Mouse (Mus musculus) midbrain, embryonic 16.5 days (tissue): ENCODE measurements around the gene Ppara. TPM values are rescaled to one million over a fixed set of nuclear protein-coding genes. Genes with fewer than 3 reads are reported as not detected.

ENCODE experiments used
- ATAC-seq: fragments of 200-750 bp; cut with Nextera tagmentation; 2 replicates; pipeline ENCODE4 v1.8.0; 2017; ENCODE audit warnings: moderate TSS enrichment
- H3K27ac ChIP-seq: fragments of 300-500 bp; sonication (generic); 2 replicates; pipeline ENCODE4 v1.5.1; 2014; ENCODE audit warnings: mild to moderate bottlenecking, low read length, mixed read lengths
- H3K27me3 ChIP-seq: fragments of 300-500 bp; sonication (generic); 2 replicates; pipeline ENCODE4 v1.6.1; 2014; ENCODE audit warnings: low read depth, low read length, mixed read lengths; ENCODE audit not compliant: control insufficient read depth, insufficient read depth
- H3K36me3 ChIP-seq: fragments of 300-500 bp; sonication (generic); 2 replicates; pipeline ENCODE4 v1.6.1; 2014; ENCODE audit warnings: mild to moderate bottlenecking, low read length, moderate library complexity, mixed read lengths; ENCODE audit not compliant: control insufficient read depth, insufficient read depth
- H3K4me1 ChIP-seq: fragments of 300-500 bp; sonication (generic); 2 replicates; pipeline ENCODE4 v1.6.1; 2014; ENCODE audit warnings: mild to moderate bottlenecking, low read length, mixed read lengths; ENCODE audit not compliant: control insufficient read depth, insufficient read depth
- H3K4me2 ChIP-seq: fragments of 300-500 bp; sonication (generic); 2 replicates; pipeline ENCODE4 v1.6.1; 2014; ENCODE audit warnings: mild to moderate bottlenecking, low read length, mixed read lengths
- H3K4me3 ChIP-seq: fragments of 300-500 bp; sonication (generic); 2 replicates; pipeline ENCODE4 v1.5.1; 2014; ENCODE audit warnings: low read depth, mild to moderate bottlenecking, low read length, moderate library complexity, mixed read lengths
- H3K9ac ChIP-seq: fragments of 300-500 bp; sonication (generic); 2 replicates; pipeline ENCODE4 v1.6.1; 2014; ENCODE audit warnings: low read depth, low read length, mixed read lengths
- H3K9me3 ChIP-seq: fragments of 300-500 bp; sonication (generic); replicated peaks from 2 replicates; pipeline ENCODE4 v1.6.1; 2014; ENCODE audit warnings: mild to moderate bottlenecking, low read length, mixed read lengths; ENCODE audit not compliant: control insufficient read depth, poor library complexity, severe bottlenecking
- WGBS: fragments of 180-500 bp; shearing (Covaris S2); extraction: QIAGEN DNeasy Blood & Tissue Kit; methylation state at CpG from one replicate; pipeline ENCODE4 v1.1.7; 2014; 5-methylcytosine and 5-hydroxymethylcytosine counted together
- polyA plus RNA-seq: library from polyadenylated mRNA; unstranded; fragments of >200 nt; fragmentation: Nextera tagmentation; extraction: Ambion mirVana; gene quantifications from 2 replicates; pipeline ENCODE4 v1.2.1, GENCODE M21; 2015

Gene Ppara
- polyA plus RNA-seq, 1 experiment from 2014 or later = 1.5 TPM

GRCm38 (mm10) chr15:85694379-85694778 lies 40.4 kb upstream of the Ppara start:
- Histone ChIP-seq H3K4me1 (no peaks in the 10 kb centered on the region), H3K4me3 (no peak overlapping the region), H3K36me3 (peaks cover 36% of the 10 kb centered on the region), H3K27ac (no peak overlapping the region), H3K27me3 (no peaks in the 10 kb centered on the region), H3K9me3 (no peaks in the 10 kb centered on the region), H3K9ac (no peak overlapping the region), H3K4me2 (no peak overlapping the region)
- ATAC-seq = no peak
- WGBS = 86% methylated on average over 1 of the region's 1 CpGs

GRCm38 (mm10) chr15:85695304-85695703 lies 39.5 kb upstream of the Ppara start:
- no peak overlapping the region for H3K4me3 ChIP-seq
- WGBS = 93% methylated on average over 4 of the region's 4 CpGs
- no peak overlapping the region for H3K9ac ChIP-seq
- no peaks in the 10 kb centered on the region for H3K4me1 ChIP-seq
- H3K4me2 ChIP-seq = no peak overlapping the region
- no peak overlapping the region for H3K27ac ChIP-seq
- peaks cover 39% of the 10 kb centered on the region for H3K36me3 ChIP-seq
- H3K27me3 ChIP-seq = no peaks in the 10 kb centered on the region
- ATAC-seq = no peak
- H3K9me3 ChIP-seq = no peaks in the 10 kb centered on the region

GRCm38 (mm10) chr15:85698345-85699034 lies 36.3 kb upstream of the Ppara start:
- H3K27me3 ChIP-seq = no peaks in the 10 kb centered on the region
- ATAC-seq = no peak
- peaks cover 50% of the 10 kb centered on the region for H3K36me3 ChIP-seq
- no peak overlapping the region for H3K27ac ChIP-seq
- no peaks in the 10 kb centered on the region for H3K9me3 ChIP-seq
- no peak overlapping the region for H3K4me2 ChIP-seq
- H3K9ac ChIP-seq = no peak overlapping the region
- WGBS = 90% methylated on average over 14 of the region's 14 CpGs
- no peaks in the 10 kb centered on the region; the same call in 1 of the 2 replicates for H3K4me1 ChIP-seq
- no peak overlapping the region for H3K4me3 ChIP-seq

- Histone ChIP-seq H3K27ac (peak overlapping the region; percentile 56; the same call in 1 of the 2 replicates), H3K27me3 (no peaks in the 10 kb centered on the region), H3K9me3 (no peaks in the 10 kb centered on the region), H3K4me2 (no peak overlapping the region), H3K36me3 (peaks cover 41% of the 10 kb centered on the region), H3K4me3 (no peak overlapping the region), H3K9ac (no peak overlapping the region), H3K4me1 (no peaks in the 10 kb centered on the region; the same call in 1 of the 2 replicates)
- ATAC-seq = no peak
- WGBS = 89% methylated on average over 5 of the region's 5 CpGs
Observed at GRCm38 (mm10) chr15:85699452-85699851, 35.3 kb upstream of the Ppara start.

- no peak for ATAC-seq
- H3K4me1 ChIP-seq = no peaks in the 10 kb centered on the region; the same call in 1 of the 2 replicates
- H3K27me3 ChIP-seq = no peaks in the 10 kb centered on the region
- H3K27ac ChIP-seq = peak overlapping the region; percentile 56
- peaks cover 39% of the 10 kb centered on the region for H3K36me3 ChIP-seq
- 87% methylated on average over 13 of the region's 13 CpGs for WGBS
- H3K9me3 ChIP-seq = no peaks in the 10 kb centered on the region
- no peak overlapping the region for H3K4me3 ChIP-seq
- H3K9ac ChIP-seq = no peak overlapping the region
- H3K4me2 ChIP-seq = no peak overlapping the region
Observed at GRCm38 (mm10) chr15:85699862-85700501, 34.8 kb upstream of the Ppara start.

- Histone ChIP-seq H3K4me3 (no peak overlapping the region), H3K9me3 (no peaks in the 10 kb centered on the region), H3K9ac (no peak overlapping the region), H3K36me3 (peaks cover 33% of the 10 kb centered on the region), H3K4me2 (no peak overlapping the region), H3K27ac (peak overlapping the region; percentile 56), H3K4me1 (no peaks in the 10 kb centered on the region; the same call in 1 of the 2 replicates), H3K27me3 (no peaks in the 10 kb centered on the region)
- ATAC-seq = no peak
- WGBS = 74% methylated on average over 9 of the region's 9 CpGs
Observed at GRCm38 (mm10) chr15:85700716-85701115, 34.1 kb upstream of the Ppara start.

GRCm38 (mm10) chr15:85701128-85701930 lies 33.5 kb upstream of the Ppara start:
- Histone ChIP-seq H3K36me3 (peaks cover 28% of the 10 kb centered on the region), H3K27me3 (no peaks in the 10 kb centered on the region), H3K4me2 (no peak overlapping the region), H3K4me3 (no peak overlapping the region), H3K9me3 (no peaks in the 10 kb centered on the region), H3K9ac (no peak overlapping the region), H3K4me1 (no peaks in the 10 kb centered on the region; the same call in 1 of the 2 replicates), H3K27ac (peak overlapping the region; percentile 55)
- ATAC-seq = no peak
- WGBS = 85% methylated on average over 10 of the region's 10 CpGs

- H3K4me2 ChIP-seq = no peak overlapping the region
- peak overlapping the region; percentile 43; the same call in 1 of the 2 replicates for H3K27ac ChIP-seq
- H3K36me3 ChIP-seq = peaks cover 27% of the 10 kb centered on the region
- peak; percentile 54 for ATAC-seq
- no peaks in the 10 kb centered on the region for H3K27me3 ChIP-seq
- no peak overlapping the region; the same call in 1 of the 2 replicates for H3K9ac ChIP-seq
- 66% methylated on average over 12 of the region's 13 CpGs for WGBS
- no peak overlapping the region for H3K4me3 ChIP-seq
- no peaks in the 10 kb centered on the region for H3K9me3 ChIP-seq
- no peaks in the 10 kb centered on the region; the same call in 1 of the 2 replicates for H3K4me1 ChIP-seq
Observed at GRCm38 (mm10) chr15:85702411-85702951, 32.3 kb upstream of the Ppara start.
